Mouse (Mus musculus): ENCODE data around the gene Nr2e1. TPM values are rescaled to one million over a fixed set of nuclear protein-coding genes. Genes with fewer than 3 reads are reported as not detected.

Nr2e1 gene
- polyA plus RNA-seq, 1 experiment from 2014 or later = 0.06 TPM

DNA sequence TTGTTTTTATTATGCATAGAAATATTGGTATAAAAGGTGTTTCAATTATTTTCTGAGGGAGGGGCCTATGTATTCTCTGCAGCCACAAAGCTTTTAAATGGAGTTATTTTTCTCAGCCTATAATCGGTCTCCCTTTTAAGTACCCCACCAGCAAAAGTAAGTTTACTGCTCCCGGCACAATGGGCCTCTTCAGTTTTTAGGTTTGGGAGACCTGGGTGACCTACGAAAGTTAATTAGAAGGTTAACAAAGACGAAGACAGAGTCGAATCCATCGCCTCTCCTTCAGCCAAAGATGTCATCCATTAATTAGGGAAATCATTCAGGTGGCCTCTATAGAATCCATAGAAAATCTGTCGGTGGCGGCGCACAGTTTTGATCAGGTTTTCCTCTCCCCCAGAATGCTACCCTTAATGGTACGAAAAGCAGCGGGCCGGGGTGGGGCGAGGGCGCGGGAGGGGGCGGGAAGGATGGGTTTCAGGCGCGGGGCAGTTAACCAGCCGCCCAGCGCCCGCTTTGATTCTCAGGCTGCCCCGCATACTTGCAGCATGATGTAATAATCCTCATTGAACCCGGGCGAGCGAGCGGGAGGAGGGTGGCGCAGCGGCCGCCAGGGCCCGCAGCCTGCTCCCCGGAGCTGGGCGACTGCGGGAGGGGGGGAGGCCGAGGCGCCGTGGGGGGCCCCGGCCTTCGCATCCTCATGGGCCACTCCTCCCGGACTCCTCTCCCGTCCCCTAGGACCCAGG, 30.4 kb upstream of the Nr2e1 start:
- Histone ChIP-seq H3K4me2 (peak overlapping the region; percentile 77), H3K4me3 (ENCODE audit: low read depth, low read length) (peak overlapping the region; percentile 44), H3K4me1 (ENCODE audit: control insufficient read depth, insufficient read depth, low read length) (peaks cover 3% of the 10 kb centered on the region; the same call in 1 of the 2 replicates), H3K27ac (ENCODE audit: low read depth, low read length) (no peak overlapping the region), H3K9ac (ENCODE audit: low read depth, low read length) (peak overlapping the region; percentile 66), H3K36me3 (ENCODE audit: control insufficient read depth, insufficient read depth, low read length) (no peaks in the 10 kb centered on the region), H3K27me3 (ENCODE audit: control insufficient read depth, insufficient read depth, low read length) (peaks cover 67% of the 10 kb centered on the region), H3K9me3 (replicated peaks; ENCODE audit: control insufficient read depth, low read length) (peaks cover 4% of the 10 kb centered on the region)
- under 1% methylated on average over 36 of the region's 40 CpGs for WGBS (ENCODE audit: insufficient replicate concordance)
- ATAC-seq (replicated peaks; ENCODE audit: insufficient number of reproducible peaks, low FRiP score, low TSS enrichment) = peak; percentile 59; the same call in 1 of the 2 replicates

DNA sequence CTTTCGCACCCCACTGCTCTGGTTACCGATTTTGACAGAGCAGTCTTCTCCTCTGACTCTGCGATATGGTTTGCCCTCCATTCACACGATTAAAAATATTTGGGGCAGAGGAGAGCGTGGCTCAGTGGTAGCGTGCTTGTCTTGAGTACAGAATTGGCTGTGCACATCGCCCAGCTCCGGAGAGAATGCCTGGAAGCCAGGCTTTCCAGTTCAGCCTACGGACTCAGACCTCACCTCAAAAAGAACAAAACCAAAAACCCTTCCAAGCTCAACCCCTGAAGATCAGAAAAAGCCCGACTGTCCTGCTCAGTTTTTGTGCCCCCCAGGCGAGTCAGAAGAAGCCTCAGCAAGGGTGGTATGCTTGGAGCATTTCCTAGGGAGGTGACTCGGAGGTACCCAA, 29.6 kb upstream of the Nr2e1 start:
- WGBS (ENCODE audit: insufficient replicate concordance) = 6% methylated on average over 12 of the region's 12 CpGs
- Histone ChIP-seq H3K4me2 (no peak overlapping the region; the same call in 1 of the 2 replicates), H3K4me3 (ENCODE audit: low read depth, low read length) (no peak overlapping the region)

DNA sequence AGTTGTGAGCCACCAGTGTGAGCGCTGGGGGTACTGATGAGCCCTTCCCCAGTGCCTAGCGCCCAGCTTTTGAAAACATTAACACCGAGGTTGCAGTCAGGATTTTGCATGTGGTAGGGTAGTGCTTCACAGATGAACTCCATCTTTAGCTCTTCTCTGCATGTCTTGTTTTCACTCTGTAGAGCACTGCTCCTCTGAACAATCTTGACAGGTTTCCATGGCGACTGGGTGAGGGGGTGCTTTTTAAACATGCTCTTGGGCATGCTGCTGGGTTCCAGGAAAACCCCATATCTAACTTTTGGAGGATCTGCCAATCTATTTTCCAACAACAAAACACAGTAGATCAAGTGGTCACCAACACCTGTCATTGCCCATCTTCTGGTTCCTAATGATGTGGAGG, 23.3 kb upstream of the Nr2e1 start:
- H3K9me3 ChIP-seq (replicated peaks; ENCODE audit: control insufficient read depth, low read length) = peaks cover 12% of the 10 kb centered on the region
- no peak overlapping the region for H3K4me3 ChIP-seq (ENCODE audit: low read depth, low read length)
- H3K27ac ChIP-seq (ENCODE audit: low read depth, low read length) = no peak overlapping the region
- no peak overlapping the region for H3K4me2 ChIP-seq
- no peaks in the 10 kb centered on the region for H3K36me3 ChIP-seq (ENCODE audit: control insufficient read depth, insufficient read depth, low read length)
- no peak overlapping the region for H3K9ac ChIP-seq (ENCODE audit: low read depth, low read length)
- H3K4me1 ChIP-seq (ENCODE audit: control insufficient read depth, insufficient read depth, low read length) = no peaks in the 10 kb centered on the region
- no peak for ATAC-seq (replicated peaks; ENCODE audit: insufficient number of reproducible peaks, low FRiP score, low TSS enrichment)
- WGBS (ENCODE audit: insufficient replicate concordance) = 58% methylated on average over 4 of the region's 4 CpGs
- peaks cover 23% of the 10 kb centered on the region for H3K27me3 ChIP-seq (ENCODE audit: control insufficient read depth, insufficient read depth, low read length)

More for the DNA sequence above, 29.6 kb upstream of the Nr2e1 start:
- Histone ChIP-seq H3K9ac (ENCODE audit: low read depth, low read length) (no peak overlapping the region), H3K36me3 (ENCODE audit: control insufficient read depth, insufficient read depth, low read length) (no peaks in the 10 kb centered on the region), H3K27ac (ENCODE audit: low read depth, low read length) (no peak overlapping the region), H3K4me1 (ENCODE audit: control insufficient read depth, insufficient read depth, low read length) (peaks cover 3% of the 10 kb centered on the region; the same call in 1 of the 2 replicates), H3K9me3 (replicated peaks; ENCODE audit: control insufficient read depth, low read length) (peaks cover 6% of the 10 kb centered on the region), H3K27me3 (ENCODE audit: control insufficient read depth, insufficient read depth, low read length) (peaks cover 66% of the 10 kb centered on the region)
- ATAC-seq (replicated peaks; ENCODE audit: insufficient number of reproducible peaks, low FRiP score, low TSS enrichment) = no peak

DNA sequence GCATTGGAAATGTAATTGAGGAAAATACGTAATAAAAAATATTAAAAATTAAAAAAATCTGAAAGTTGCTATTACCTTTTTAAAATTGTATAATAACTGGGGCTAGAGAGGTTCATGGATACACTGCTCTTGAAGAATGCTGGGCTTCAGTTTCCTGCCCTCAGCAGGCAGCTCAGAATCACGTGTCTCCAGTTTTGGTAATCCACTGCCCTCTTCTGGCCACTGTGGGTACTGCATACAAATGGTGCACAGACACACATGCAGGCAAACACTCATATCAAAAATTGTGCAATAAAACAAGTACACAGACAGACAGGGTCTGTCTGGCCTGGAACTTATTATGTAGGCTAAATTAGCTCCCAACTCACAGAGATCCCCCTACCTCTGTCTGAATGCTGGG, 21.4 kb upstream of the Nr2e1 start:
- H3K36me3 ChIP-seq (ENCODE audit: control insufficient read depth, insufficient read depth, low read length) = no peaks in the 10 kb centered on the region

DNA sequence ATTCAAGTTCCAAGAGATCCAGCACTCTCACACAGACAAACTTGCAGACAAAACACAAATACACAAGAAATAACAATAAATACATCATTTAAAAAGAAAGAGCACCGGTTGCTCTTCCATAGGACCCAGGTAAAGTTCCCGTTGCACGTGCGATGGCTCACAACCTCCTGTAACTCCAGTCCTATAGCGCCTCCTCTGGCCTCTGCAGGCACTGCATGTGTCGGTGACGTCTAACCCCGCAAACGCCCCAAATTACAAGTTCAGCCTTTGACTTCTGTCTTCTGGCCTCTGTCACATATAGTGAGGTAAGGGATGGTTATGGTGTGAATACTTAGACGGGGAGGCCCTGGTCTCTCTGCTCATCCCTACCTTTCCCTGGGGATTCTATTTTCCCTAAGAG, 18.1 kb upstream of the Nr2e1 start:
- peaks cover 4% of the 10 kb centered on the region for H3K9me3 ChIP-seq (replicated peaks; ENCODE audit: control insufficient read depth, low read length)
- no peak overlapping the region for H3K4me2 ChIP-seq
- no peak overlapping the region for H3K9ac ChIP-seq (ENCODE audit: low read depth, low read length)
- no peaks in the 10 kb centered on the region for H3K4me1 ChIP-seq (ENCODE audit: control insufficient read depth, insufficient read depth, low read length)
- H3K4me3 ChIP-seq (ENCODE audit: low read depth, low read length) = no peak overlapping the region
- peaks cover 10% of the 10 kb centered on the region for H3K27me3 ChIP-seq (ENCODE audit: control insufficient read depth, insufficient read depth, low read length)
- H3K27ac ChIP-seq (ENCODE audit: low read depth, low read length) = no peak overlapping the region
- no peak for ATAC-seq (replicated peaks; ENCODE audit: insufficient number of reproducible peaks, low FRiP score, low TSS enrichment)
- no peaks in the 10 kb centered on the region for H3K36me3 ChIP-seq (ENCODE audit: control insufficient read depth, insufficient read depth, low read length)
- WGBS (ENCODE audit: insufficient replicate concordance) = 14% methylated on average over 10 of the region's 10 CpGs

More for the DNA sequence above, 21.4 kb upstream of the Nr2e1 start:
- ATAC-seq (replicated peaks; ENCODE audit: insufficient number of reproducible peaks, low FRiP score, low TSS enrichment) = no peak
- H3K4me2 ChIP-seq = no peak overlapping the region
- peaks cover 14% of the 10 kb centered on the region for H3K27me3 ChIP-seq (ENCODE audit: control insufficient read depth, insufficient read depth, low read length)
- no peak overlapping the region for H3K27ac ChIP-seq (ENCODE audit: low read depth, low read length)
- 72% methylated on average over 2 of the region's 2 CpGs for WGBS (ENCODE audit: insufficient replicate concordance)
- H3K9ac ChIP-seq (ENCODE audit: low read depth, low read length) = no peak overlapping the region
- no peak overlapping the region for H3K4me3 ChIP-seq (ENCODE audit: low read depth, low read length)
- H3K9me3 ChIP-seq (replicated peaks; ENCODE audit: control insufficient read depth, low read length) = peaks cover 12% of the 10 kb centered on the region
- H3K4me1 ChIP-seq (ENCODE audit: control insufficient read depth, insufficient read depth, low read length) = no peaks in the 10 kb centered on the region

DNA sequence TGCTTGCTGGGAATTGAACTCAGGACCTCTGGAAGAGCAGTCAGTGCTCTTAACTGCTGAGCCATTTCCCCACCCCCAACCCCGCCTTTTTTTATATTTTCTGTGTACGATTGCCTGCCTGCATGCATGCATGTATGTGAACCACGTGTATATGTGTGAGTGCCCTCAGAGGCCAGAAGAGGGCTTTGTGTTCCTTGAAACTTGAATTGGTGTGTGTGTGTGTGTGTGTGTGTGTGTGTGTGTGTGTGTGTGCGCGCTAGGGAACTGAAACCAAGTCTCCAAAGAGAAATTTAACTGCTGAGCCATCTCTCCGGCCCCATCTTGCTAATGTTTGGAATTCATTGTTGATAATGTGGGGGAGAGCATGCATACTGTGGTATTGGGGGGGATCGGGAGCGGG, 15.2 kb upstream of the Nr2e1 start:
- H3K9me3 ChIP-seq (replicated peaks; ENCODE audit: control insufficient read depth, low read length) = no peaks in the 10 kb centered on the region
- peaks cover 35% of the 10 kb centered on the region for H3K27me3 ChIP-seq (ENCODE audit: control insufficient read depth, insufficient read depth, low read length)
- no peak overlapping the region for H3K4me3 ChIP-seq (ENCODE audit: low read depth, low read length)
- no peaks in the 10 kb centered on the region for H3K4me1 ChIP-seq (ENCODE audit: control insufficient read depth, insufficient read depth, low read length)
- H3K4me2 ChIP-seq = no peak overlapping the region
- no peak overlapping the region for H3K9ac ChIP-seq (ENCODE audit: low read depth, low read length)
- WGBS (ENCODE audit: insufficient replicate concordance) = 74% methylated on average over 8 of the region's 8 CpGs
- no peak overlapping the region for H3K27ac ChIP-seq (ENCODE audit: low read depth, low read length)
- H3K36me3 ChIP-seq (ENCODE audit: control insufficient read depth, insufficient read depth, low read length) = no peaks in the 10 kb centered on the region
- no peak for ATAC-seq (replicated peaks; ENCODE audit: insufficient number of reproducible peaks, low FRiP score, low TSS enrichment)

DNA sequence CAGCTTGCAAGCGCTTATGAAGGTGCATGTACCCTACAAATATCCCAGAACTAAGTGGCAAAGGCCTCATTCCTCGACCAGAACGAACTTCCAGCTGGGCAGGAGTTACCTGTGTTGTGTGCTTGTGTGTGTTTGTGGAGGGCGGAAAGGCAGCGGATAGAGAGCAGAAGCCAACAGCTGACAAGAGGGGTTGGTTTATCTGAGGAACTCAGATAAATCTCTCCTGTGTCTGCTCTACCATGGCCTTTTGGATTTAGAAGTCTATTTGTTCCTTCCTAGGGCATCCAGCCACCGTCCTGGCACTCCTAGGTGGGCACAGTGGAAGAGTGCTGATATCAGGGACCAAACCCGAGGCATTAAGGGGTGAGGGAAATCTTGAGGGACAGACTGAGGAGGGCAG, 9.8 kb upstream of the Nr2e1 start:
- H3K27ac ChIP-seq (ENCODE audit: low read depth, low read length) = no peak overlapping the region

DNA sequence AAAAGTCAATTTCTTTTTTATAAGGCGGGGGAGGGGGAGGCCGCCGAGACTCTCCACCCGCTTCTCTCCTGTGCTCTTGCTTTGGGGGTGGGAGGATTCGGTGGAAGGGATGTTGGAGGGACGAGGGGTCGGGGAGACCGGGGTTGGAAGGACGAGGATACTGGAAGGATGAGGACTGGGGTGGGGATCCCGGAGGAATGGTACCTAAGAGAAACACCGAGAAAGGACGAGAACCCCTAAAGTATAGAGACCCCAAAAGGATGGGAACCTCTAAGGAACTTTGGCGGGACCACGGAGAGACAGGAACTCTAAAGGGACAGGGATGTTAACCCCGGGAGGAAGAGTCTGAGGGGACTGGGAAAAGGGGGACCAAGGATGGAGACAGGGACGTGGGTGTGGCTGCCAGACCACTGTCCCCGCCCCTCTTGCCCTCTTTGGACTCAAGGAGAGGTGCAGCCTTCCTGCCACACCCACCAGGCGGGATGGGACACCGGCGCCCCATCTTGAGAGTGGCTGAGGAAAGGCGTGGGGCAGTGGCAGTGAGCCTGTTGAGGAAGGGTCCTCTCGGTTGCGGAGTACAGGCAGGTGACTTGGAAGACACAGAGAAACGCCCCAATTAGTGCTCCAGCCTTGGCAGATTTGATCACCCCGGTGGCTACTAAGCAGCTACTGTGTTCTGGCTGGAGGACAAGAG, 8.7 kb upstream of the Nr2e1 start:
- Histone ChIP-seq H3K4me3 (ENCODE audit: low read depth, low read length) (peak overlapping the region; percentile 36), H3K4me1 (ENCODE audit: control insufficient read depth, insufficient read depth, low read length) (peaks cover 5% of the 10 kb centered on the region; the same call in 1 of the 2 replicates), H3K9me3 (replicated peaks; ENCODE audit: control insufficient read depth, low read length) (no peaks in the 10 kb centered on the region), H3K27me3 (ENCODE audit: control insufficient read depth, insufficient read depth, low read length) (peaks cover 88% of the 10 kb centered on the region), H3K9ac (ENCODE audit: low read depth, low read length) (no peak overlapping the region), H3K36me3 (ENCODE audit: control insufficient read depth, insufficient read depth, low read length) (no peaks in the 10 kb centered on the region), H3K4me2 (peak overlapping the region; percentile 60), H3K27ac (ENCODE audit: low read depth, low read length) (no peak overlapping the region)
- ATAC-seq (replicated peaks; ENCODE audit: insufficient number of reproducible peaks, low FRiP score, low TSS enrichment) = no peak
- 2% methylated on average over 25 of the region's 25 CpGs for WGBS (ENCODE audit: insufficient replicate concordance)

More for the DNA sequence above, 9.8 kb upstream of the Nr2e1 start:
- WGBS (ENCODE audit: insufficient replicate concordance) = 9% methylated on average over 7 of the region's 7 CpGs
- Histone ChIP-seq H3K27me3 (ENCODE audit: control insufficient read depth, insufficient read depth, low read length) (peaks cover 79% of the 10 kb centered on the region), H3K4me2 (no peak overlapping the region), H3K36me3 (ENCODE audit: control insufficient read depth, insufficient read depth, low read length) (no peaks in the 10 kb centered on the region), H3K4me3 (ENCODE audit: low read depth, low read length) (no peak overlapping the region), H3K4me1 (ENCODE audit: control insufficient read depth, insufficient read depth, low read length) (peaks cover 5% of the 10 kb centered on the region; the same call in 1 of the 2 replicates), H3K9ac (ENCODE audit: low read depth, low read length) (no peak overlapping the region), H3K9me3 (replicated peaks; ENCODE audit: control insufficient read depth, low read length) (no peaks in the 10 kb centered on the region)
- no peak for ATAC-seq (replicated peaks; ENCODE audit: insufficient number of reproducible peaks, low FRiP score, low TSS enrichment)
